Mouse (Mus musculus): ENCODE measurements at regions not wholly inside any gene's neighbourhood (a gene's known extent, or its start where the extent isn't known, plus 50 kb on each side); places are given as distances from the start of the nearest gene placed in this dataset.

DNA sequence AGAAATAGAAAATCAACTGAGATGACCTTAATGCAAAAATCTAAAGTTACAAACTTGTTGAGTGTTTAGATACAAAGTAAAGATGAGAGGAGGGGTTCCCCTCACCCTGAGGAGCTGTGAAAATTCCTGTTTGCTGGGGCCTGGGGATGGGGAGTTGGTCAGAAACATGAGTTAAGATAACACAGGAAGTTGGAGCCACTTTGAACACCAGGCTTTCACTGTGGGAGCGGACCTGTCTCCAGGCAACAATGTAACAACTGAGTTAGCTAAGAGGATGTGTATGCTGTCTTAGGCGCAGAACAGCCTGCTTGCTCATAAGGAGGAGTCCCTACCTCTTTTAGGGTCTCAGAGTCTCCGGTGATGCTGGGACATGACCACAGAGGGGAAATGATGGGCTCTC is 188.7 kb upstream of the A430005L14Rik start:
- TF ChIP-seq CTCF (IDR thresholded peaks at IDR 0.05; ENCODE audit: low read depth) (no peak), EP300 (IDR thresholded peaks at IDR 0.05; ENCODE audit: low read depth) (no peak)
